Mouse (Mus musculus): Measurements from ENCODE around the gene H1fx. TPM values are rescaled to one million over a fixed set of nuclear protein-coding genes. Genes with fewer than 3 reads are reported as not detected.
"Not testable (repeated sequence)": the region's sequence is repeated elsewhere in the genome, so short reads cannot be mapped to it uniquely, and the experiment has no call there.

Gene H1fx
- 21.0 and 25.5 TPM in 2 replicates for polyA plus RNA-seq (2015; fragmentation: Nextera tagmentation; extraction: Ambion mirVana)

- peak within 1 kb of the TSS; percentile 97 for H3K4me3 ChIP-seq (replicated peaks)
- peaks cover 30% of the 10 kb centered on the region for H3K36me3 ChIP-seq
- no peaks in the 10 kb centered on the region for H3K9me3 ChIP-seq
- H3K4me1 ChIP-seq (replicated peaks), result peaks cover 22% of the 10 kb centered on the region
- ATAC-seq, result peak; percentile 86
- H3K27ac ChIP-seq, result peak within 1 kb of the TSS; percentile 95
- peak within 1 kb of the TSS; percentile 98 for H3K9ac ChIP-seq (replicated peaks)
- H3K27me3 ChIP-seq, result no peaks in the 10 kb centered on the region
- H3K4me2 ChIP-seq (replicated peaks), result peak within 1 kb of the TSS; percentile 76
- under 1% methylated on average over 47 of the region's 55 CpGs for WGBS
These were observed at the start of gene H1fx for GRCm38 (mm10) chr6:87981547-87982256. H1fx (minus strand) TSS chr6:87981637.

DNA sequence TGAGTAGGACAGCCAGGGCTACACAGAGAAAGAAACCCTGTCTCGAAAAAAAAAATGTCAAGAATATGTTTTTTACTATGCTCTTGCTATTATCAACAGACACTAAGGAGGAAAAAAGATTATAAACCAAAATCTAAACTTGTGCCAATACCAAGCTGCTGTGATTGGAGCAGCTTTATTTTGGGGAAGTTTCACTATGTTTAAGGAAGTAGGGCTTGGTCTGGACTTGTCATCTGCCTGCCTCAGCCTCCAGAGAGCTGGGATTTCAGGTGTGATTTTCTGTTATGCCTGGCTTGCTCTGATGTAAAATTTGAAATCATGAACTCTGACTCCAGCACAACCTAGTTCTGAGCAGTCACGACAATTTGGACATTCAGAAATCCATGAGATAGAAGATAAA, 49.0 kb upstream of the H1fx start:
- ATAC-seq, result no peak
- H3K4me1 ChIP-seq (replicated peaks), result no peaks in the 10 kb centered on the region
- no peaks in the 10 kb centered on the region for H3K27me3 ChIP-seq
- 95% methylated on average over 2 of the region's 2 CpGs for WGBS
- no peaks in the 10 kb centered on the region for H3K9me3 ChIP-seq
- no peak overlapping the region for H3K4me2 ChIP-seq (replicated peaks)
- H3K9ac ChIP-seq (replicated peaks), result no peak overlapping the region
- H3K36me3 ChIP-seq, result peaks cover 7% of the 10 kb centered on the region; the same call in 1 of the 2 replicates
- no peak overlapping the region for H3K27ac ChIP-seq
- no peak overlapping the region for H3K4me3 ChIP-seq (replicated peaks)

GRCm38 (mm10) chr6:88027390-88027789, 46.0 kb upstream of the H1fx start:
- Histone ChIP-seq H3K27me3 (no peaks in the 10 kb centered on the region), H3K4me2 (replicated peaks) (no peak overlapping the region), H3K9me3 (no peaks in the 10 kb centered on the region), H3K27ac (no peak overlapping the region), H3K9ac (replicated peaks) (no peak overlapping the region), H3K36me3 (peaks cover 15% of the 10 kb centered on the region), H3K4me1 (replicated peaks) (no peaks in the 10 kb centered on the region), H3K4me3 (replicated peaks) (no peak overlapping the region)
- WGBS, result 74% methylated on average over 5 of the region's 5 CpGs
- no peak for ATAC-seq

DNA sequence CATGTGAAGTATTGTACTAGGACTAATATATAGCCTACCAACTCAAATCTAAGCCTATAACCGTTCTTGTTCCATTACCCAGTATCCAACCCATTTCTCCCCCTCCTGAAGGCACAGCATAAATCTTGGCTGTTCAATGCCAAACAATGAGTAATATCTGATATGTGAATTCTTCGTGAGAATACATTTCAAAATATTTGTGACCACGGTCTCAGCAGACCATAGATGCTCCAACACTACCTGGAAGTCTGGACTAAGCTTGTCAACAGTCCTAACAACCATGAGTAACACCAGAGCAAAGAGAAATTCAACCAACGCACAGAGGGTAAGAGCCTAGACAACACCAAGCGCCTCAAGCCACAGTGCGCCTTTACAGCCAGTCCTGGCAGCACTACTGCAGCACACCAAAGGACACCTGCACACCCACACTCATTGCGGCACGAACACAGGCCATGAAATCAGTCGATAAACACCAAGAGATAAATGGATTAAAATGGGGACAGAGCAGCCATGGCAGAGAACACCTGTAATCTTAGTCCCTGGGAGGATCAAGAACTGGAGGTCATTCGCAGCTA, 42.0 kb upstream of the H1fx start:
- no peak overlapping the region for H3K4me3 ChIP-seq (replicated peaks)
- H3K9ac ChIP-seq (replicated peaks), result no peak overlapping the region
- no peak for ATAC-seq
- H3K27me3 ChIP-seq, result no peaks in the 10 kb centered on the region
- no peak overlapping the region for H3K27ac ChIP-seq
- WGBS, result 97% methylated on average over 10 of the region's 10 CpGs
- 0 out of 2 replicates have a peak, but pooled peaks cover 3% of the 10 kb centered on the region for H3K4me1 ChIP-seq (replicated peaks)
- H3K4me2 ChIP-seq (replicated peaks), result no peak overlapping the region
- H3K9me3 ChIP-seq, result no peaks in the 10 kb centered on the region
- peaks cover 15% of the 10 kb centered on the region for H3K36me3 ChIP-seq

- no peak for ATAC-seq
- 91% methylated on average over 2 of the region's 2 CpGs for WGBS
- no peak overlapping the region for H3K4me3 ChIP-seq (replicated peaks)
These were observed 37.7 kb upstream of the H1fx start for GRCm38 (mm10) chr6:88019154-88019553.

GRCm38 (mm10) chr6:88017821-88018220, 36.4 kb upstream of the H1fx start:
- H3K9me3 ChIP-seq, result no peaks in the 10 kb centered on the region
- WGBS, result 78% methylated on average over 4 of the region's 4 CpGs
- no peak for ATAC-seq

More at GRCm38 (mm10) chr6:88019154-88019553, 37.7 kb upstream of the H1fx start:
- no peak overlapping the region for H3K27ac ChIP-seq
- no peaks in the 10 kb centered on the region for H3K9me3 ChIP-seq
- no peak overlapping the region for H3K9ac ChIP-seq (replicated peaks)
- H3K27me3 ChIP-seq, result no peaks in the 10 kb centered on the region
- no peak overlapping the region for H3K4me2 ChIP-seq (replicated peaks)
- H3K36me3 ChIP-seq, result peaks cover 10% of the 10 kb centered on the region
- H3K4me1 ChIP-seq (replicated peaks), result 0 out of 2 replicates have a peak, but pooled peaks cover 3% of the 10 kb centered on the region

DNA sequence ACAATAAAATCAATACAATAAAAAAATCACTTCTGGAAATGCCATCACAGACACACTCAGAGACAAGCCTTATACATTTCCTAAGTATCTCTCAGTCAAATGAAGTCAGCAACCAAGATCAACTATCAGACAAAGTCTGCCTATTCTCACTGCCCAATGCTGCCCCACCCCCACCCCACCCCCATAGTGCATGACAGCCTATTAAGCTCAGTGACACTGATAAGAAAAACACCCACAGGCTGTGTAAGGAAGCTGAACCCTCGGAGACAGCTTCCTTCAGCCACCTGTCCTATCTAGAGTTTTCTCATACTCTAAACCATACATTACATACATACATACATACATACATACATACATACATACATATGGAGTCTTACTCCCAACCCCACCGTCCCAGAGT, 34.4 kb upstream of the H1fx start:
- no peak for ATAC-seq
- Histone ChIP-seq H3K36me3 (peaks cover 24% of the 10 kb centered on the region), H3K4me3 (replicated peaks) (no peak overlapping the region), H3K27me3 (no peaks in the 10 kb centered on the region), H3K4me2 (replicated peaks) (no peak overlapping the region), H3K9me3 (no peaks in the 10 kb centered on the region), H3K27ac (no peak overlapping the region), H3K4me1 (replicated peaks) (0 out of 2 replicates have a peak, but pooled peaks cover 3% of the 10 kb centered on the region), H3K9ac (replicated peaks) (no peak overlapping the region)
- WGBS, result 94% methylated on average over 2 of the region's 2 CpGs

More at GRCm38 (mm10) chr6:88017821-88018220, 36.4 kb upstream of the H1fx start:
- Histone ChIP-seq H3K27ac (no peak overlapping the region), H3K36me3 (peaks cover 13% of the 10 kb centered on the region), H3K4me2 (replicated peaks) (no peak overlapping the region), H3K4me1 (replicated peaks) (0 out of 2 replicates have a peak, but pooled peaks cover 3% of the 10 kb centered on the region), H3K27me3 (no peaks in the 10 kb centered on the region), H3K4me3 (replicated peaks) (no peak overlapping the region), H3K9ac (replicated peaks) (no peak overlapping the region)

GRCm38 (mm10) chr6:88013456-88013855, 32.0 kb upstream of the H1fx start:
- Histone ChIP-seq H3K27me3 (no peaks in the 10 kb centered on the region), H3K4me2 (replicated peaks) (no peak overlapping the region), H3K4me3 (replicated peaks) (no peak overlapping the region), H3K36me3 (peaks cover 44% of the 10 kb centered on the region), H3K4me1 (replicated peaks) (no peaks in the 10 kb centered on the region), H3K9me3 (no peaks in the 10 kb centered on the region), H3K9ac (replicated peaks) (no peak overlapping the region), H3K27ac (no peak overlapping the region)
- no peak for ATAC-seq
- WGBS, result 88% methylated on average over 4 of the region's 4 CpGs

- H3K4me1 ChIP-seq (replicated peaks), result no peaks in the 10 kb centered on the region
- WGBS, result 85% methylated on average over 2 of the region's 2 CpGs
These were observed 31.2 kb upstream of the H1fx start for GRCm38 (mm10) chr6:88012601-88013000.

GRCm38 (mm10) chr6:88011106-88011505, 29.7 kb upstream of the H1fx start:
- 84% methylated on average over 1 of the region's 1 CpGs for WGBS
- H3K9me3 ChIP-seq; H3K4me3 ChIP-seq (replicated peaks); H3K27me3 ChIP-seq; H3K27ac ChIP-seq; ATAC-seq; H3K4me2 ChIP-seq (replicated peaks); H3K4me1 ChIP-seq (replicated peaks); H3K9ac ChIP-seq (replicated peaks): not testable (repeated sequence)
- H3K36me3 ChIP-seq, result peaks cover 66% of the 10 kb centered on the region

More at GRCm38 (mm10) chr6:88012601-88013000, 31.2 kb upstream of the H1fx start:
- Histone ChIP-seq H3K36me3 (peaks cover 51% of the 10 kb centered on the region), H3K9me3 (no peaks in the 10 kb centered on the region), H3K9ac (replicated peaks) (no peak overlapping the region), H3K27me3 (no peaks in the 10 kb centered on the region), H3K4me2 (replicated peaks) (no peak overlapping the region), H3K4me3 (replicated peaks) (no peak overlapping the region), H3K27ac (no peak overlapping the region)
- no peak for ATAC-seq

GRCm38 (mm10) chr6:88009209-88009608, 27.8 kb upstream of the H1fx start:
- Histone ChIP-seq H3K9me3 (no peaks in the 10 kb centered on the region), H3K36me3 (peaks cover 78% of the 10 kb centered on the region), H3K4me1 (replicated peaks) (no peaks in the 10 kb centered on the region), H3K9ac (replicated peaks) (no peak overlapping the region), H3K27me3 (no peaks in the 10 kb centered on the region), H3K4me2 (replicated peaks) (no peak overlapping the region), H3K4me3 (replicated peaks) (no peak overlapping the region), H3K27ac (no peak overlapping the region)
- ATAC-seq, result no peak
- 95% methylated on average over 4 of the region's 4 CpGs for WGBS

GRCm38 (mm10) chr6:88004773-88005172, 23.3 kb upstream of the H1fx start:
- peaks cover 93% of the 10 kb centered on the region for H3K36me3 ChIP-seq
- not testable (repeated sequence) for H3K27me3 ChIP-seq; H3K4me2 ChIP-seq (replicated peaks); H3K9me3 ChIP-seq; H3K9ac ChIP-seq (replicated peaks); H3K27ac ChIP-seq; H3K4me1 ChIP-seq (replicated peaks); ATAC-seq; H3K4me3 ChIP-seq (replicated peaks)
- WGBS, result 90% methylated on average over 14 of the region's 14 CpGs
